Mouse (Mus musculus) mature B cell (primary cell): ENCODE data around the gene Man1b1.

Experiments used
- in situ Hi-C: fragments of 300-500 bp; cut with MboI; formaldehyde crosslinking; loops from 2 replicates; pipeline ENCODE4 v1.14.3; 2019

Man1b1 gene

GRCm38 (mm10) chr2:25305587-25306359 lies 26.4 kb upstream of the Man1b1 start:
- in situ Hi-C loops, result no loop called here

DNA sequence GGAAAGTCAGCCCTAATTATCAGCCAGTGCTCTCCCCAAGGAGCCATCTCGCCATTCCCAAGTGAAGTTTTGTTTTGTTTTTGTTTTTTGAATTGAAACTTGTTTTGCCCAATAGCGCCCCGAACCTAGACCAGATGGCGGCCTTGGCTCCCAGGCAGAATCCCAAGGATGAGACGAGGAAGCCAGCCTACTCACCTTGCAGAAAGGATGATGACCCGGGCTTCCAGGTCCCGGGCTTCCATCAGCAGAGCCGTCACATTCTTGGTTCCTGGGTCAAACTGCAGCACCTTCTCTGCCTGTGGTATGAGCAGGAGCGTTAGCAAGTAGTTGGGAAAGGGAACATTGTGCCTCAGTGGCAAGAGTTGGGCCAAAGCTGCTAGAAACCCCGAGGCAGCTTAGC lies 22.0 kb upstream of the Man1b1 start:
- in situ Hi-C loops, result no loop called here

GRCm38 (mm10) chr2:25310969-25311368 lies 21.2 kb upstream of the Man1b1 start:
- in situ Hi-C loops, result no loop called here

DNA sequence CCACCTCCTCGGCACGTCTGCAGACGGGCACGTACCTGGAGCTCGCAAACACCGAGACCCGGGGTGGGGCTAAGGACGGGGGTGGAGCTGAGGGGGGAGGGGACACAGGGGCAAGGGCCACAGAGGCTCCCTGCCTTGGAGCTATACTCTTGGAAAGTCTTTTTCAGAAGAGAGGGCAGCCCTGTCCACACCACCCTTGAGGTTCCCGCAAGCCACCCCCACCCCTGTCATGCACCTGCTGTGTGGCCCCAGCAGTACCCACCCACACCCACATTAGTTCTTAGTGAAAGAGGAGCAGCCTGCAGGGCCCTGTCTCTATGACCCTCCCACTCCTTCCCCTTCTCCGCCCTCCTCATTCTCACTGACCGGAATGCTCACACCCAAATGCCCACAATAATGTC lies 20.6 kb upstream of the Man1b1 start:
- in situ Hi-C loops, result no loop called here

- in situ Hi-C loops, result no loop called here
These were observed 13.8 kb upstream of the Man1b1 start for GRCm38 (mm10) chr2:25318119-25318966.

DNA sequence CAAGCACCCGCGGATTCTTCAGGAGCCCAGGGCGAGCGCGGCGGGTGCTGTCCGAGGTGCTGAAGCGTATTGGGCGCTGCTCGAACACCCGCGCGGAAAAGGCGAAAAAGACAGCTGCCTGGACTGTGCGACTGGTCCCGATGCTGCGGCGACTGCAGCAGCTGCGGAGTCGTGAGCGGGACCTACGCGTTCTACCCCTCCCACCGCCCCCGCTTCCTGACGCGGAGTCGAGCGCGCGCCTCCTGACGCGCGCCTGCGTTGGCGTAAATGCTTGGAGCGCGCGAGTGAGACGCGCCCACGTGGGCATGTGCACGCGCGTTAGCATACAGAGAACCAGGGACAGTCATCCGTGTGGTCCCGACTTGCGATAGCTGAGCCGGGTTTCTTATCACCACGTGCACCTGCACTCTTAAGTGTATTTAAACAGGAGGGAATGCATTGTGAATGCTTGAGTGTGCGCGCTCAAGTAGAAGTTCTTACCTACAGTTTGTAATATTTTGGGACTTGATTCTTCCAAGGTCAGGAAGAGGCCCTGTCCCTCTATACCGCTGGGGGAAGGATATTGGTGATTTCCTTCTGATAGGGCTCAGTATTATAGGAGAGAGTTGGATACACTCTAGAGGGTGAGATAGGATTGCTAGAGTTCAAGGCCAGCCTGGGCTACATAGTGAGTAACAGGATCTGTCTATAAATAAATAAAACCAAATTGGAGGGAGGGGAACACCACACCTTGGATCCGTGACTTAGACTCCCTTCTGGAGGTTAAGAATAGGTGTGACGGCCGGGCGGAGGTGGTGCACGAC lies 13.0 kb upstream of the Man1b1 start, which contains the start of gene Grin1:
Gene Grin1, minus strand, starts transcription at position 217 of the 803 bp plus-strand sequence.
- in situ Hi-C loops, result no loop called here

DNA sequence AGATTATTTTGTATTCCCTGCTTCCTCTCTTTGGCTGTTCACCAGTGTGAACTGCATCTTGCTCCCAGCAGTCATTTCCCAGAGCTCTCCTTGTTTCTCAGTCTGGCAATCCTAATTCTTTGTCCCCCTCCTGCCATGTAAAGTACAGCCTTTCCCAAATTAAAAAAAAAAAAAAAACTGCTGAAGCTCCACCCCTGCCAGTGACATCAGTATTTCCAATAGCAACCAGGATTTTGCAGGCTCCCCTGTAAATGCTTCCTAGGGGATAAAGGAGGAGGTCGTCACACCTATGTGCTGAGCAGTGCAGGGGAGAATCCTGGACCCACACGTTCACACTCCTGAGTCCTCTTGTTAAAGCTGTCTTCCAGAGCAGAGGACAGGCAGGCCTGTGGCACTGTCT lies 12.1 kb upstream of the Man1b1 start:
- in situ Hi-C loops, result no loop called here

GRCm38 (mm10) chr2:25326036-25326435 lies 6.1 kb upstream of the Man1b1 start:
- in situ Hi-C loops, result no loop called here

GRCm38 (mm10) chr2:25328440-25328839 lies 3.7 kb upstream of the Man1b1 start:
- in situ Hi-C loops, result no loop called here

GRCm38 (mm10) chr2:25331470-25331869 lies 668 bp upstream of the Man1b1 start:
- in situ Hi-C loops, result no loop called here

GRCm38 (mm10) chr2:25333569-25333968 lies 1.4 kb downstream of the Man1b1 start:
- in situ Hi-C loops, result no loop called here

DNA sequence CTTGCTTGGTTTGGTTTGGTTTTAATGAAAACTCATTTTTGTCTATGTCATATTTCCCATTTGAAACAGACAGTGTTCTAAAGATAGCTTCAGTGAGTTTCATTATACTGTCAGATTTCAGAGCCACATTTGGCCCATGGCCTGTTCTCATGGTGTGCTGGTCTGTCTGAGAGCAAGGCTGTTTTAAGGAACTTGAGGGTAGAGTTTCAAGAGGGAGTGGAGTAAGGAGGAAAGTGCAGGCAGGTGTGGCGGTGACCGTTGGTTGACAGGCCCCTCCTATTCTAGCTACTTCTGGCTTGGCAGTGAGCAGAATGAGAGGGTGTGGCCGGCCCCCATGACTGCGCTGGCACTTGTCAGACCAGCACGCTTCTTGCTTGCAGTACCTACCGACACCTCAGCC lies 6.2 kb downstream of the Man1b1 start:
- in situ Hi-C loops, result no loop called here

DNA sequence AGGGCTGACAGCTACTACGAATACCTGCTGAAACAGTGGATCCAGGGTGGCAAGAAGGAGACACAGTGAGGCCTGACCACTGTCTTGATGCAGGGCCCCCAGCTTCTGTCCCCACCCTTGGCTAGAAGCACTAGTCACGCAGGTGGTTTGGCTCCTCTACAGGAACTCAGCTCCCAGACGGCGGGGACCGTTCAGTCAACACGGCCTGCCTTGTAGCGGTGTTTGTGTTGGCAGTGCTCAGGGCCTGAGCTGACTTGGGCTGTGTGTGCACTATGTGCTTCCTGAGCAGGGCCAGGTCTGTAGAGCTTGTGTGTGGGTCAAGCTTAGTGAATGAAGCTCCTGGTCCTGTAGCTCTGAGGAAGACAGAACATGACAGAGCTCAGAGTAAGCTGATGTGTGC lies 16.0 kb downstream of the Man1b1 start:
- in situ Hi-C loops, result no loop called here

DNA sequence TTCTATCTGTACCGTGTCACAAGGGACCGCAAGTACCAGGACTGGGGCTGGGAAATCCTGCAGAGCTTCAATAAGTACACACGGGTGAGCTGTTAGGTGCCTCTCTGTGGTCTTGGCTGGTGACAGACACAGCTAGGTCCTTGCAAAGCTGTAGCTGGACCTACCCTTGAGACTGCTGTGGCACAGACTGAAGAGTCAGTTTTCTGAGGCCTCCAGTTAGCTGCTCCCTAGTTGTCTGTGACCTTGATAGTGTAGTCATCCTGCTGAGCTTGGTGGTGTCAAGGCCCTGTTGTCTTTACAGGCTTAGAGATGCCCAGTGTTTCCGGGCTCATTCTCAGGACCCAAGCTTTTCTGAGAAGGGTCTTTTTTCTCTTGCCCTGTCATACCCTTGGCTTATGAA lies 17.4 kb downstream of the Man1b1 start:
- in situ Hi-C loops, result no loop called here

DNA sequence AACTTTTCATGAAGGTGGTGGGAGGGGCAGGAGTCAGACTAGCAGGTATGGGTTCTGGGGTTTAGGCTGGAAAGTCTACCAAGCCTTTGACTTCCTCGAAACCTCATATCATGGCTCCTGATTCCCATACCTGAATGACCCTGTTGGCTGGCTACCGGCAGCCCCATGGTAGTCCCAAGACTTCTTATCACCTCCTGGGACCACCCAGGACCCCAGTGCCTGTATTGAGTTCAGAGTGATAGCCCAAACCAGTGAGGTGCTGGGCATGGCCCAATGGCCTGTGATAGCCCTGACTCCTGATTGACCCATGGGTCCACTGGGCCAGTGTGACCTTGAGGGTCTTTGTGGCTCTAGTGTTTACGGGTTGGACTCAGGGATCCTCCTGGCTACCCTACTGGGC lies 18.6 kb downstream of the Man1b1 start:
- in situ Hi-C loops, result no loop called here

DNA sequence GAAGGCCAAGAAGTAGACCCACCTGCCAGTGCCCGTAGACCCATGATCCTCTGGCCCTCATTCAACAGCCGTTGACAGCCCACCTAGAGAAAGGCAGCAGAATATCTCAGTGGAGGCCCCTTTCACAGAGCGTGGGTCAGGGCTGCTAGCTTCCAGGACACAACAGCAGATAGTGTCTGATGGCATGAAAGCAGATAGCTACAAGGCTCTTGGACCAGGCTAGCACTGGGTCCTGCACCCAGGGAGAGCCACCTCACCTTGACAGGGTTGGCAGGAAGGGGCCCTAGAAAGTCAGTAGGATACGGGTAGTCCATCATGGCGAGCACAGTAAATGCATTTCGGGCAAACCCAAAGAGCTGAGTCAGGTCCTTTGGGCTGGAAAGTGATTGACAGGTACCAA lies 22.1 kb downstream of the Man1b1 start:
- in situ Hi-C loops, result no loop called here

- in situ Hi-C loops, result no loop called here
These were observed 23.4 kb downstream of the Man1b1 start for GRCm38 (mm10) chr2:25355419-25356066.

DNA sequence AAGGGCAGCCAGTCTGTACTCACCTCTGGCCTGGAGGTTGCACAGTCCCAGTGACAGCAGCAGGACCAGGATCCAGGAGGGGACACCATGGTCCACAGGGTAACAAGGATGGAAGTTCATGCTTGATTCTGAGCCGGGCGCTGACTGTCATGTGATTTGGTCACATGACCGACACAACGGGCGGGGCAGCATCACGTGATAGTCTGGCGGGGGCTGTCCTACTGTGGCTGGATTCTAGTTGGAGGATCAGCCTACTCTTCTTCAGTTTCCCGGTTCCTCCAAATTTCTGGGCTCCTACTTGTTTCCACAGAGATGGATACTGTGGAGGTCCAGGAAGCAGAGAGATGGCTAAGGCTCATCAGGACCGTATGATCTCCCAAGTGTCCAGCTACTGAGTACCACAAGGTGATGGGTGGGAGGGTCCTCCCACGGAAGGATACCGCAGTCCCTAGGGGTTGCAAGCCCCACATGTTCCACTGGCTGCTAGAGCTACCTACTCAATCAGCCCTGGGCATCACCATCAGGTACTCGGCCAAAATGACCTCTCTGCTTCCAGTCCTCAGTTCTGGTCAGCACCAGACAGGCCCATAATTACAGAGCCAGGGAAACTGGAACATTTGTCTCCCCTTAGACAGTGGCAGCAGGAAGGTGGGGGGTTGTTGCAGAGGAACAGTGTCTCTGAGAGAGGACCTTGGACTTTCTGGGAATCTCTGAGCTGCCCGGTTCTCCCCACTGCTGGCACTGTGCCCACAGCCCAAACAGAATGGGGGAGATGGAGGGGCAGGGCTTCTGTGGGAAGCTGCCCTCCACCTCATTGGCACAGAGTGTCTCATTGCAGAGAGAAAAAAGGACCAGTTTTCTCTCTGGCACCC lies 24.3 kb downstream of the Man1b1 start, which contains the start of gene Dpp7:
Gene Dpp7, minus strand, starts transcription at position 152 of the 872 bp plus-strand sequence.
- in situ Hi-C loops, result no loop called here

DNA sequence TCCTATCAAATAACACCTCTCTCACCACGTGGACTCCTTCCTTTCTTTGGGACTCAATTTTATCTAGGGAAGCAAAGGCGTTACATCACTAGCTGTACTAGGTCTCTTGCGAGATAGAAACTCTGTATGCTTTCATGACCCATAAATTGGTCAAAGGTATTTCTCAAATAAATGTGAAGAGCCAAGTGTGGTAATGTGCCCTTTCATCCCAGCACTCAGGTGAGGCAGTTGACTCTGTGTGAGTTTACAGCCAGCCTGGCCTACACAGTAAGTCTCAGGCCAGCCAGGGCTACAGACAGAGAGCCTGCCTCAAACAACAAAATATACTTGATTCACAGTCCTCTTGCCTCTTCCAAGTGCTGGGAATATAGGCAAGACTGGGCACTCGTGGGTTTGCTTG lies 27.7 kb downstream of the Man1b1 start:
- in situ Hi-C loops, result no loop called here

DNA sequence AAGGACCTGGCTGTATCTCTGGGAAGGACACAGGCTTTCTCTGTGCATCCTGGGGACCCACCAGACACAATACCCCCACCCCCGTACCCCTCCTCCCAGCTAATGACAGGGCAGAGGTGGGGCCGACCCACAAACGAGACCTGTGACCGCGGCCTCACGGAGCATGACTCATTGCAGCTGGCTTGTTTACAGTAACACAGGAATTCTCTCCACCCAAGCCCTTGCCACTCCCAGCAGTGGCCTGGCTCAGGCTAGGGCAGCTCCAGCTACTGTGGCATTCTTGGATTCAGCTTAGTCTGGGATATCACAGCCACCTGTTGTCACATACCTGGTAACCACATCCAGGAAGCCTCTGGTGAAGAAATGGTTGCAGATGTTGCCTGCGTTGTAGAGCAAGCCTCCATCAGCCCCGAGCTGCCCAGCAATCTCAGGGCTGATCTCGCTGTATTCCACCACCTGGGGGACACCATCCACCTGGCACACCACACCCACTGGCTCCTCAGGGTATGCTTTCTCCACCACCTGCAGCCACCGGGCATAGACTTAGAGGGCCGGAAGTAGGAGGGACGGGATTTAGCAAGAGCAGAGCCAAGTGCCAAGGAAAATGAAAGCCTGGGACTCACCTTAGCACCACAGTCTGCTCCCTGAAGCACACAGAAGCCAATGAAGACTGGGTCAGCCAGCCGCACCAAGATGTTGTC lies 31.5 kb downstream of the Man1b1 start:
- in situ Hi-C loops, result no loop called here
